Mouse (Mus musculus): ENCODE measurements around the gene Arsb. TPM values are rescaled to one million over a fixed set of nuclear protein-coding genes. Genes with fewer than 3 reads are reported as not detected.
"Not testable (repeated sequence)": the region's sequence is repeated elsewhere in the genome, so short reads cannot be mapped to it uniquely, and the experiment has no call there.

Arsb gene
- polyA plus RNA-seq, 1 experiment from 2014 or later: 11.9 TPM

DNA sequence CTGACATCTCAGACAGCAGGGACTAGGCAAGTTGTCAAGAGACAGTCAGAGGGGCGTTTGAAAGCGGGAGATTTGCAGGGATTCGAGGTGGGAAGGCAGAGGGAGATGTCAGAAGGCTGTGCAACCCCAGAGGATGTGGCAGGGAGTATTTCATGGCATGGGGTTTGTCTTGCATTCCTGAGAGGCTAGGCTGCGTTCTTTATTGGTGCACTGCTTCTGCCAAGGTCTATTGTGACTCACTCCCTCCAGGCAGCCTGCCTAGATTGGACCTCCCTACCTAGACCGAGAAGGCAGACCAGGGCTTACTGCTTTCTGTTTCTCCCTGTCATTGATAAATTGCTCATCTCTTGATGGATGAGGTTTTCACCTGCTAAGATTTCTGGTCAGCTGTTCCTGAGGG is 204.2 kb downstream of the Arsb start:
- no peak overlapping the region for H3K4me2 ChIP-seq (ENCODE audit: low read length)
- H3K4me3 ChIP-seq (replicated peaks; ENCODE audit: low read depth, low read length): no peak overlapping the region
- DNase-seq (ENCODE audit: low spot score): no peak
- H3K36me3 ChIP-seq (ENCODE audit: insufficient read depth, low read length): no peaks in the 10 kb centered on the region
- H3K27me3 ChIP-seq (ENCODE audit: insufficient read depth, low read length): no peaks in the 10 kb centered on the region
- no peaks in the 10 kb centered on the region for H3K4me1 ChIP-seq (replicated peaks; ENCODE audit: insufficient read depth, low read length)
- no peak for TF ChIP-seq CTCF (IDR thresholded peaks at IDR 0.05; ENCODE audit: low read depth)
- 57% methylated on average over 5 of the region's 5 CpGs for WGBS
- H3K9me3 ChIP-seq (replicated peaks; ENCODE audit: low read length): no peaks in the 10 kb centered on the region
- no peak overlapping the region for H3K9ac ChIP-seq (ENCODE audit: low read depth, low read length)
- no peak for ATAC-seq (replicated peaks; ENCODE audit: low FRiP score, low read depth)
- H3K27ac ChIP-seq: no peak overlapping the region

DNA sequence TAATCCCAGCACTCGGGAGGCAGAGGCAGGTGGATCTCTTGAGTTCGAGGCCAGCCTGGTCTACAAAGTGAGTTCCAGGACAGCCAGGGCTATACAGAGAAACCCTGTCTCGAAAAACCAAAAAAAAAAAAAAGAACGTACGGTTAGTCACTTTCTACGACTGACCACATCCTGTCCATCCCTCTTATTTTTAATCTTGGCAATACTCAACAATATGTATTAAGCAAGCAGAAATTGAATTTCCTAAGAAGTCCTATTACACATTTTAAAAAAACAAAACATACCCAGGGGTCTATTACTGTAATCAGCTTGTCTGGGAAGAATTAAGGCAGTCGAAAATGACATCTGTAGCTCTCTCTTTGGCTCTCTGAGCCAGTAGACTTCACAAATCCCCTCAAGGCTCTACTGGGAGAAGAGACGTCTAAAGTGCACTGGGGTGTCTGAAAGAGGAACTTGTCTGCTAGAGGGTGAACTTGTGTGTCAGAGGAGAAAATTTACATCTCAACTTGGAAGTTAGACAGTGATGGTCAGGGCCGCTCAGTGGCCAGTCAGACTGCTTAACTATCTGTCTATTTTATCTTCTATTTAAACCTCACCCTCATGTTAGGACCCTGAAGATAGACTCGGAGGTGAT is 205.6 kb downstream of the Arsb start:
- no peak for TF ChIP-seq CTCF (IDR thresholded peaks at IDR 0.05; ENCODE audit: low read depth)
- H3K9ac ChIP-seq (ENCODE audit: low read depth, low read length): no peak overlapping the region
- no peak overlapping the region for H3K4me2 ChIP-seq (ENCODE audit: low read length)
- no peak for ATAC-seq (replicated peaks; ENCODE audit: low FRiP score, low read depth)
- H3K27me3 ChIP-seq (ENCODE audit: insufficient read depth, low read length): no peaks in the 10 kb centered on the region
- H3K36me3 ChIP-seq (ENCODE audit: insufficient read depth, low read length): no peaks in the 10 kb centered on the region
- H3K9me3 ChIP-seq (replicated peaks; ENCODE audit: low read length): no peaks in the 10 kb centered on the region
- 70% methylated on average over 10 of the region's 10 CpGs for WGBS
- DNase-seq (ENCODE audit: low spot score): no peak
- no peaks in the 10 kb centered on the region for H3K4me1 ChIP-seq (replicated peaks; ENCODE audit: insufficient read depth, low read length)
- no peak overlapping the region for H3K4me3 ChIP-seq (replicated peaks; ENCODE audit: low read depth, low read length)
- H3K27ac ChIP-seq: no peak overlapping the region

DNA sequence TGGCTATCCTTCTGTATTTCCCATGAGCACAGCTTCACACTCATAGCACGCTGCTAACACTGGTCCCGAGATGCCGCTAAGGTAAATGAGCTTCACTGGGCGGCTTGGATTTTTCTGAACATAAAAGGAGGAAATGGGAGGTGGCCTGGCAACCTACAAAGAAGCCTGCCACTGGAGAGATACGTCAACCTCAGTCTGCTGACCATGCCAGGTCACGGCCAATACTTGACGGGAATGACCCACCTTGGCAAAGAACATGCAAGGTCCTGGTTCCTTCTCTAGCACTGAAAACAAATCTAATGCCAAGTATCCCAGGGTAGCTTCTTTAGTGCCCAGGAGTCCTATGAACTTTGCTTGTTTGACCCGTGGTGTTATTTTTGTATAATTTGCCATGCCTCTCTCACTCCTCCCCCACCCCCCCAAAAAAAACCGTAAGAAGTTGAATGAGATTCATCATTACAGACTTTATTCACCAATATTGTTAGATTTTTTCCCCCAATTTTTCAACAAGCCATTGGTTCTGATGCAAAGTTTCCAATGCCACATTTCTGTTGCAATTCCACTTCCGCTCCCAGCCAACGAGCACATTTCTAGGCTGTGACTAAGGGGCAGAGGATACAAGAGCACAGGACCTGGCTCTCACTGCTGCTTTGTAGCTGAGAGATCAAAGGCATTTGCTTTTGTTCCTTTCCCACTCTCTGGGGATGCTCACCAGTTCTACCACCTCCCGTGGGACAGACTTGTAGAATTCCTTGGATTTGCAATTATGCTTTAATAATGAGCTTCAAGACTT is 207.5 kb downstream of the Arsb start:
- no peaks in the 10 kb centered on the region for H3K4me1 ChIP-seq (replicated peaks; ENCODE audit: insufficient read depth, low read length)
- no peak overlapping the region for H3K4me3 ChIP-seq (replicated peaks; ENCODE audit: low read depth, low read length)
- H3K27me3 ChIP-seq (ENCODE audit: insufficient read depth, low read length): no peaks in the 10 kb centered on the region
- ATAC-seq (replicated peaks; ENCODE audit: low FRiP score, low read depth) (no peak), DNase-seq (ENCODE audit: low spot score) (no peak)
- H3K27ac ChIP-seq: no peak overlapping the region
- WGBS: 70% methylated on average over 12 of the region's 12 CpGs
- no peak for TF ChIP-seq CTCF (IDR thresholded peaks at IDR 0.05; ENCODE audit: low read depth)
- H3K9ac ChIP-seq (ENCODE audit: low read depth, low read length): no peak overlapping the region
- H3K36me3 ChIP-seq (ENCODE audit: insufficient read depth, low read length): no peaks in the 10 kb centered on the region
- H3K9me3 ChIP-seq (replicated peaks; ENCODE audit: low read length): no peaks in the 10 kb centered on the region
- no peak overlapping the region for H3K4me2 ChIP-seq (ENCODE audit: low read length)

DNA sequence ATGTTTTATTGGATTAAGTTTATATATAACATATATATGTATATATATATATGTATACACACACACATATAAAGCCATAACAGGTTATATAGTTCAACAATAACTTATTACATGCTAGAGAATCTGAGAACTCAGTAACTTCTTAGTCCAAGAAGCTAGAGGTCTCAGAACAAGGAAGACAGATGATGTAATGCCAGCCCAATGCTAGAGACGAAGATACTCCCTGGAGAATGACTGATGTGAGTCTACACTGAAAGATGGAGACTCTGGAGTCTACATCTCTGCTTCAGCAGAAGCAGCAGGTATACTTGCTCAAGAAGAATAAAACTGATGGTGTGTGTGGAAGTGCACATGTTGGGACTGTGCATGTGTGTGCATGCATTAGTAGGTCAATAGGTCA is 208.3 kb downstream of the Arsb start:
- H3K36me3 ChIP-seq (ENCODE audit: insufficient read depth, low read length): no peaks in the 10 kb centered on the region
- no peaks in the 10 kb centered on the region for H3K9me3 ChIP-seq (replicated peaks; ENCODE audit: low read length)
- no peak overlapping the region for H3K27ac ChIP-seq
- H3K4me2 ChIP-seq (ENCODE audit: low read length): no peak overlapping the region
- DNase-seq (ENCODE audit: low spot score) (no peak), ATAC-seq (replicated peaks; ENCODE audit: low FRiP score, low read depth) (no peak)
- no peak overlapping the region for H3K4me3 ChIP-seq (replicated peaks; ENCODE audit: low read depth, low read length)
- TF ChIP-seq CTCF (IDR thresholded peaks at IDR 0.05; ENCODE audit: low read depth): no peak
- H3K9ac ChIP-seq (ENCODE audit: low read depth, low read length): no peak overlapping the region
- no peaks in the 10 kb centered on the region for H3K4me1 ChIP-seq (replicated peaks; ENCODE audit: insufficient read depth, low read length)
- H3K27me3 ChIP-seq (ENCODE audit: insufficient read depth, low read length): no peaks in the 10 kb centered on the region
- 64% methylated on average over 1 of the region's 1 CpGs for WGBS

DNA sequence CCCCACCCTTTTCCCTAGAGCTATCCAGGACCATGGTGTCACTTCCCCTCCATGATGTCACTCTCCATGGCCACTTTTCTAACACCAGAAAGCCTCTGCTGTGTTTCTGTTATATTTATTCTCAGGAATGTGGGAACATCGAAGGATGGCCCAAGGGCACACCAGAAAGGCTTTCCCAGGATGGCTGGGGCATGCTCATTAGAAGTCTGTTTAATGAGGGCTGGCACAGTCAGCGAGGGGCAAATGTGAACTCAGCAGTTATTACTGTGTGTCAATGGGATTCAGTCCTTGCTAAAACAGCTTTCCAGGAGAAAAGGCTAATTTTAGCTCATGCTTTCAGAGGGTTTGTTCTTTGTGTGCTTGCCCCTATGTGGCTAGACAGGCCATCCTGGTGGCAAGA is 213.1 kb downstream of the Arsb start:
- no peak for ATAC-seq (replicated peaks; ENCODE audit: low FRiP score, low read depth)
- 84% methylated on average over 2 of the region's 2 CpGs for WGBS

DNA sequence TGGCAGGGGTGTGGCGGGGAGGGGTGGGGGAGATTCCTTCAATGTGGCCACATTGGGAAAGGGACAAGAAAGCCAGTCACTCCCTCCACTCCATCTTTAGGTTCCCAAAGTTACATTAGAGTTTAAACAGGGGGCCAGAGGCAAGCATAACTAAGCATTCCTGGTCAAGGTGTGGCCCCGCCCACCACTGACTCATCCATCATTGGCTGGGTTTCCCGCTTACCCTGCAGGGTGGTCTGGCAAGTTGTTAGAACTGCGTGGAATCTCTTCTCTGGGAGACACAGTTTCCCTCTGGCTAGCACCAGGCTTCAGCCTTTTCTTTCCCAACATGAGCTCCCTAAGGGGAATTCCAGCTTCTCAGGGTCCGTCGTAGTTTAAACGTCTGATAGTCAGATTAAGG is 213.8 kb downstream of the Arsb start:
- Histone ChIP-seq H3K27me3 (ENCODE audit: insufficient read depth, low read length) (no peaks in the 10 kb centered on the region), H3K36me3 (ENCODE audit: insufficient read depth, low read length) (no peaks in the 10 kb centered on the region), H3K4me1 (replicated peaks; ENCODE audit: insufficient read depth, low read length) (no peaks in the 10 kb centered on the region), H3K9me3 (replicated peaks; ENCODE audit: low read length) (no peaks in the 10 kb centered on the region), H3K4me2 (ENCODE audit: low read length) (no peak overlapping the region), H3K4me3 (replicated peaks; ENCODE audit: low read depth, low read length) (no peak overlapping the region), H3K27ac (no peak overlapping the region), H3K9ac (ENCODE audit: low read depth, low read length) (no peak overlapping the region)
- ATAC-seq (replicated peaks; ENCODE audit: low FRiP score, low read depth) (no peak), DNase-seq (ENCODE audit: low spot score) (no peak)
- WGBS: 76% methylated on average over 7 of the region's 7 CpGs
- no peak for TF ChIP-seq CTCF (IDR thresholded peaks at IDR 0.05; ENCODE audit: low read depth)

More for the DNA sequence above, 213.1 kb downstream of the Arsb start:
- no peak overlapping the region for H3K9ac ChIP-seq (ENCODE audit: low read depth, low read length)
- H3K4me2 ChIP-seq (ENCODE audit: low read length): no peak overlapping the region
- no peaks in the 10 kb centered on the region for H3K36me3 ChIP-seq (ENCODE audit: insufficient read depth, low read length)
- TF ChIP-seq CTCF (IDR thresholded peaks at IDR 0.05; ENCODE audit: low read depth): no peak
- no peak overlapping the region for H3K4me3 ChIP-seq (replicated peaks; ENCODE audit: low read depth, low read length)
- H3K4me1 ChIP-seq (replicated peaks; ENCODE audit: insufficient read depth, low read length): no peaks in the 10 kb centered on the region
- DNase-seq (ENCODE audit: low spot score): no peak
- H3K9me3 ChIP-seq (replicated peaks; ENCODE audit: low read length): no peaks in the 10 kb centered on the region
- no peaks in the 10 kb centered on the region for H3K27me3 ChIP-seq (ENCODE audit: insufficient read depth, low read length)
- no peak overlapping the region for H3K27ac ChIP-seq

DNA sequence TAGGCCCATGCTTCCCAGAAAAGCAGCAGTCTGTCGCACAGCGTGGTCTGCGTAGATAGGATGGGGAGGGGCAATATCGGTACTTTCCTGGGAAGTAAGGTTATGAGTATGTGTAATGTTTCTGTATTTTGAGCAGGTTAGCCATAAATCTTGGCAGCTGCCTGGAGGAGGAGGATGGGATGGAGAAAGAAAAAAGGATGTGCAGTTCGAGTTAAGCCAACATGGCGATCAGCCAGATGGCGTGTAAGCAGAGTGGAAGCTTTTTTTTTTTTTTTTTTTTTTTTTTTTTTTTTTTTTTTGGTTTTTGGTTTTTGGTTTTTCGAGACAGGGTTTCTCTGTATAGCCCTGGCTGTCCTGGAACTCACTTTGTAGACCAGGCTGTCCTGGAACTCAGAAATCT is 214.3 kb downstream of the Arsb start:
- H3K9me3 ChIP-seq (replicated peaks; ENCODE audit: low read length); H3K4me1 ChIP-seq (replicated peaks; ENCODE audit: insufficient read depth, low read length); ATAC-seq (replicated peaks; ENCODE audit: low FRiP score, low read depth); H3K4me2 ChIP-seq (ENCODE audit: low read length); H3K27ac ChIP-seq; H3K36me3 ChIP-seq (ENCODE audit: insufficient read depth, low read length); H3K4me3 ChIP-seq (replicated peaks; ENCODE audit: low read depth, low read length); H3K27me3 ChIP-seq (ENCODE audit: insufficient read depth, low read length); H3K9ac ChIP-seq (ENCODE audit: low read depth, low read length); DNase-seq (ENCODE audit: low spot score): not testable (repeated sequence)
- 90% methylated on average over 7 of the region's 8 CpGs for WGBS

All from kidney, postnatal 0 days (tissue).